Comparison of ENCODE assay signal across 7 mouse cellular contexts in the genomic region with DNA sequence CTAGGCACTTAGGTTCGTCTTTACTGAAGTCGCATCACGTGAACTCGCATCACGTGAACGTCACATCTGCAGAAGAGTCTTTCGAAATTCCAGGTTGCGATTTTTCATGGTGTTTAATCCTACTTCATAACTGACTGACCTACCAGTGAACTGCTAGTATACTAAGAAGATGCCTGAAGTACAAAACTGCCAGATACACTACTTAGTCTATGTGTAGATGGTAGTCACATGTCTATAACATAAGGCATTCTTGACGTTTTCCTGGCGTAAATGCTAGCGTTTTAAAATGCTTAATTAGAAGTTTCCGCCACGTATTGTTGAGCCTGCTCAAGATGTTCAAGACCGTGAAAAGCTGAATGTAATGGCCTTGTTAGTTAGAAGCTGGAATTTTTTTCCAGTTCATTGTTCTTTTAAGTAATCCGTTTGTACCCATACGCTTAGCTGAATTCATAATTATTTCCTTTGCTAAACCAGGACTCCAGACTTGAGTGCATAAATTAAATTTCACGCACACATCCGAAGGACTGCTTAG. TPM values are rescaled to one million over a fixed set of nuclear protein-coding genes. Genes with fewer than 3 reads are reported as not detected.
A peak's percentile ranks its signal among the peaks of the same experiment; 100 is the strongest.
DNase-seq lines count a peak whose midpoint lies in the region; ATAC-seq lines count a peak whose summit lies in the region.

No protein-coding gene starts in this region.

- H3K36me3 ChIP-seq in lung, embryonic 16.5 days (ENCODE audit: control insufficient read depth, insufficient read depth, low read length): no peaks in the 10 kb centered on the region
- H3K36me3 ChIP-seq in forebrain, embryonic 15.5 days: no peaks in the 10 kb centered on the region
- H3K36me3 ChIP-seq in liver, embryonic 16.5 days (ENCODE audit: control insufficient read depth, insufficient read depth): no peaks in the 10 kb centered on the region

- H3K27me3 ChIP-seq in lung, embryonic 16.5 days (ENCODE audit: control insufficient read depth, insufficient read depth, low read depth, low read length): no peaks in the 10 kb centered on the region
- no peaks in the 10 kb centered on the region for H3K27me3 ChIP-seq in forebrain, embryonic 15.5 days
- H3K27me3 ChIP-seq in liver, embryonic 16.5 days (ENCODE audit: control insufficient read depth, insufficient read depth, low read depth, low read length): peaks cover 33% of the 10 kb centered on the region

- H3K27ac ChIP-seq in lung, embryonic 16.5 days (ENCODE audit: low read length): 0 out of 2 replicates have a peak overlapping the region, but pooled peaks have one; percentile 87
- peak overlapping the region; percentile 79 for H3K27ac ChIP-seq in forebrain, embryonic 15.5 days (replicated peaks)
- H3K27ac ChIP-seq in liver, embryonic 16.5 days (ENCODE audit: low read length): no peak overlapping the region

- H3K4me3 ChIP-seq in lung, embryonic 16.5 days (ENCODE audit: low read length): peak overlapping the region; percentile 61
- peak overlapping the region; percentile 62 for H3K4me3 ChIP-seq in forebrain, embryonic 15.5 days
- peak overlapping the region; percentile 62; the same call in 1 of the 2 replicates for H3K4me3 ChIP-seq in liver, embryonic 16.5 days (ENCODE audit: low read depth, low read length)

- no peak for DNase-seq in lung, postnatal 10 days
- no peak for DNase-seq in ovary, adult 18-20 months (ENCODE audit: low spot score)
- DNase-seq in urinary bladder, postnatal 36 days (ENCODE audit: low spot score in 2 of 2): no peak
- DNase-seq in gastrocnemius, adult 18-20 months (ENCODE audit: low spot score): no peak

- H3K4me2 ChIP-seq in lung, embryonic 16.5 days (ENCODE audit: low read depth, low read length): peak overlapping the region; percentile 95
- peak overlapping the region; percentile 98 for H3K4me2 ChIP-seq in forebrain, embryonic 15.5 days (replicated peaks)
- H3K4me2 ChIP-seq in liver, embryonic 16.5 days (ENCODE audit: low read depth, low read length): peak overlapping the region; percentile 74; the same call in 1 of the 2 replicates

- ATAC-seq in lung, embryonic 16.5 days (ENCODE audit: low read depth): no peak
- peak; percentile 64 for ATAC-seq in forebrain, embryonic 15.5 days (replicated peaks)
- no peak for ATAC-seq in liver, embryonic 16.5 days (ENCODE audit: low read depth)

- H3K4me1 ChIP-seq in lung, embryonic 16.5 days (replicated peaks; ENCODE audit: control insufficient read depth, insufficient read depth, low read length): peaks cover 3% of the 10 kb centered on the region
- H3K4me1 ChIP-seq in forebrain, embryonic 15.5 days: peaks cover 27% of the 10 kb centered on the region
- no peaks in the 10 kb centered on the region for H3K4me1 ChIP-seq in liver, embryonic 16.5 days (ENCODE audit: control insufficient read depth, low read depth, low read length)

- H3K9me3 ChIP-seq in lung, embryonic 16.5 days (ENCODE audit: control insufficient read depth, low read length): no peaks in the 10 kb centered on the region
- H3K9me3 ChIP-seq in forebrain, embryonic 15.5 days: no peaks in the 10 kb centered on the region
- no peaks in the 10 kb centered on the region for H3K9me3 ChIP-seq in liver, embryonic 16.5 days (replicated peaks; ENCODE audit: control insufficient read depth, low read length)

- WGBS in lung, embryonic 16.5 days: 31% methylated on average over 18 of the region's 18 CpGs
- 2% methylated on average over 18 of the region's 18 CpGs for WGBS in forebrain, embryonic 15.5 days
- WGBS in liver, embryonic 16.5 days (ENCODE audit: insufficient replicate concordance): 21% methylated on average over 18 of the region's 18 CpGs

- peak overlapping the region; percentile 81 for H3K9ac ChIP-seq in lung, embryonic 16.5 days (ENCODE audit: low read length)
- peak overlapping the region; percentile 78 for H3K9ac ChIP-seq in forebrain, embryonic 15.5 days (replicated peaks)
- H3K9ac ChIP-seq in liver, embryonic 16.5 days (ENCODE audit: low read depth, low read length): no peak overlapping the region

RNA-seq across cellular contexts. Expression of a gene that starts 7.9 kb away (rescaled TPM):
- 10.1 and 11.1 TPM in 2 replicates for polyA plus RNA-seq in lung, embryonic 16.5 days (2015; fragmentation: Nextera tagmentation; extraction: Ambion mirVana)
- 6.2 and 6.8 TPM in 2 replicates for polyA plus RNA-seq in forebrain, embryonic 15.5 days (2015; fragmentation: Nextera tagmentation; extraction: Ambion mirVana)
- polyA plus RNA-seq in liver, embryonic 16.5 days (2015; fragmentation: Nextera tagmentation; extraction: Ambion mirVana): 0.94 and 1.1 TPM in 2 replicates
- total RNA-seq in gastrocnemius, adult 18-20 months (2021): under 1 TPM; 0.41 to 0.52 TPM
